Mouse (Mus musculus) urinary bladder, postnatal 36 days (tissue): Measurements from ENCODE around the gene Hao1.

ENCODE experiments used
- DNase-seq, 2 experiments: peaks; one replicate each; pipeline ENCODE4 v3.0.0; 2022; ENCODE audit warnings: low spot score in 2 of 2, mixed read lengths in 1 of 2

The Hao1 gene

GRCm38 (mm10) chr2:134465132-134465531, 89.0 kb downstream of the Hao1 start:
- DNase-seq, result no peak

- no peak for DNase-seq
Measured at GRCm38 (mm10) chr2:134462321-134462720, 91.8 kb downstream of the Hao1 start.

GRCm38 (mm10) chr2:134460831-134461230, 93.3 kb downstream of the Hao1 start:
- peak in 1 of 2 experiments; percentile 31 for DNase-seq

- DNase-seq, result no peak
Measured at GRCm38 (mm10) chr2:134456065-134456505, 98.1 kb downstream of the Hao1 start.

- DNase-seq, result no peak
Measured at GRCm38 (mm10) chr2:134452748-134453147, 101.4 kb downstream of the Hao1 start.

GRCm38 (mm10) chr2:134450976-134451375, 103.2 kb downstream of the Hao1 start:
- DNase-seq, result no peak
